Mouse (Mus musculus) cortical plate, adult 2 months (tissue): ENCODE data around the gene Srd5a2.

ENCODE experiments used
- CTCF ChIP-seq: fragments of 200-500 bp; IDR thresholded peaks from 2 replicates; pipeline ENCODE4 v1.5.1; 2011; ENCODE audit warnings: mild to moderate bottlenecking, control low read depth, low read length; ENCODE audit not compliant: insufficient read depth; ENCODE audit errors: extremely low read depth
- POLR2A ChIP-seq: fragments of 200-500 bp; IDR thresholded peaks from 2 replicates; pipeline ENCODE4 v1.6.1; 2011; ENCODE audit warnings: mild to moderate bottlenecking, low read length, control low read depth; ENCODE audit not compliant: insufficient read depth; ENCODE audit errors: extremely low read depth

- TF ChIP-seq POLR2A, result no peak
- TF ChIP-seq CTCF, result no peak
These were observed 63.2 kb downstream of the Srd5a2 start for GRCm38 (mm10) chr17:73984508-73984907.
